Mouse (Mus musculus) CD4-positive, CD25-positive, alpha-beta regulatory T cell, adult 2 months (primary cell): ENCODE measurements around the gene Hint1.
"Not testable (repeated sequence)": the region's sequence is repeated elsewhere in the genome, so short reads cannot be mapped to it uniquely, and the experiment has no call there.

Source experiments
- DNase-seq: peaks from one replicate; pipeline ENCODE4 v3.0.0-alpha.2; 2012; ENCODE audit warnings: low read depth, low spot score

The Hint1 gene

DNA sequence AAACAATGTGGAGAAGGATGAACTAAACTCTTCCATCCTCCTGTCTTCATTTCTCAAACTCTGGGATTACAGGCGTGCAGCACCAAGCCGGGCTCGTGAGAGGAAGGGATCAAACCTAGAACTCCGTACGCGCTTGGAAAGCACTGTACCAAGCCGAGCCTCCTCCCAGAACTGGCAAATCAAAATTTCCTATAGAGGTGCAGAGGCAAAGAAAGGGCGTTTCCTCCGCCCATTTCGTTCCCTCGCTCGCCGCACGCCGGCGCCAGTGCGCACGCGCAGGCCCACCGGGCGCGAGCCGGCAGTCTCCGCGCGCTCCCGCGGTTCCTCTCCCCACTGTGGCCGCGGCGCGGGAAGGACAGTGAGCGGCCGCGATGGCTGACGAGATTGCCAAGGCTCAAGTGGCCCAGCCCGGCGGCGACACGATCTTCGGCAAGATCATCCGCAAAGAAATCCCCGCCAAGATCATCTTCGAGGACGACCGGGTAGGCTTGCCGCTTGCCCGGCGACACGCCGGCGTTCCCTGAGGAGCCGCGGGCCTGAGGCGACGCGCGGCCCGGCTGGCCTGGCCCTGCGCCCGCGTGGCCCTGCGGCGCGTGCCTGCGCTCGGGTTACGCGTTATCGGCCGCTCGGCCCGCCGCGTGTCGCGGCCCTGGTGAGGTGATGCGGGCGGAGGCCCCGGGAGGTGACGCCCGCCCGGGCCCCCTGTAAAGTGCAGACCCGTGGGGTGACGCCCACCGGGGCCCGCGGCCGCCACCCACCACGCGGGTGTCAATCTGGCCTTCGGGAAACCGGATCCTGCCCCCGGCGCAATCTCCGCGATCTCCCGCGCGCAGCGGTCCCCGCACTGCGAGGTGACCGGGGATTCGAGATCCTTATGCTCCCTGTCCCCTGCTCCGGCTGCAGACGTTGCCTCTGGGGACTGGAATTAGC lies at the start of gene Hint1:
TSS of gene Hint1 (plus strand) at position 265 of the 930 bp plus-strand sequence.
- DNase-seq = peak; percentile 94

DNA sequence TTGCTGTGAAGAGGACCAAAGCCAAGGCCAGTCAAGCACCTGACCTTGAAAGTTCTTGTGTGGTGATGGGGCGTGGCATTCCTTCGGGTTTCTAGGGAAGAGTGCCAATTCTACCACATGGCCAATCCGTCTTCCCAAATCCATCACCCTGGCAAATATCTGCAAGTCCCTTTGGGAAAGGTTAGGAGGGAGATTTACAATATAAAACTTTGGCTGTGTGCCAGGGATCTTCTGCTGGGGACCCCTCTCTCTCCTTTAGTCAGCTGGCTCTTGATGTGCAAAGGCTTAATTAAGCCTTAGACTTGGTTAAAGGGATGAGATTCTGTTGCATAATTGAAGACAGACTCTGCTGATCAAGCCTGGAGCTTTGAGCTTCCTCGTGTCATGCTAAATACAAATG lies 48.7 kb upstream of the Hint1 start:
- DNase-seq = no peak

DNA sequence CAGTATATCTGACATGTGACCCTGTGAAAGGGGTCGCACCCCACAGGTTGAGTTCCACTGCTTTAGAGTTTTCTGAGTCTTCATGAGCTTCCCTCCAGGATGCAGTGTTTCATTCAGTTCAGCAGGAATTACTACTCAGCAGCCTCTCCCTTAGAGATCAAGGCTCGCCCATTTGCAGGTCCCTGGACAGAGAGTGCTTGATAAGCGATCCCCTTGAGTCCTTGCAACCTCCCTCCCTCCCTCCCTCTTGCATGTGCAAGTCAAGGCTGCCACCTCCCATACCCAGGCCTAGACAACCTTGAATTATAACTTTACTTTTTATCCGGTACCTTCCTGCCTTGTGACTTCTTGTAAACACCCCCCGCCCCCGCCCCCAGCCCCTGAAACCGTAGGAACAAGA lies 46.7 kb upstream of the Hint1 start:
- no peak for DNase-seq

DNA sequence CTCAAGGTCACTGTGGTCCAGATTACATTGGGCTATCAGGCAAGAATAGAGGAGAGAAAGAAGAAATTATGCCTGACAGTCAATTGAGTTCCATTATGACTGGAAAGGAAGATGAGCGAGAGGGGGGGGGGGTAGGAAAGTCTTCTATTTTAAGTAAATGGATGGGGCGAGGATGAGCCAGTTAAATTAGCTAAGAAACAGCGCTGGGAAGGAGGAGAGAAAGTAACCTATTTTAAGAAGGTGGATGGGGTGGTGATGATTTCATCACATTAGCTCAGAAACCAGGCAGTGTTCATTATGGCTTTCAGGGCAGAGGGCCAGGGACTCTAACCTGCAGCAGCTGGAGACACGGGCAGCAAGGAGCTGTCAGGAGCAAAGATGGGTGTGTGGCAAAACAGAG lies 42.7 kb upstream of the Hint1 start:
- DNase-seq = no peak

DNA sequence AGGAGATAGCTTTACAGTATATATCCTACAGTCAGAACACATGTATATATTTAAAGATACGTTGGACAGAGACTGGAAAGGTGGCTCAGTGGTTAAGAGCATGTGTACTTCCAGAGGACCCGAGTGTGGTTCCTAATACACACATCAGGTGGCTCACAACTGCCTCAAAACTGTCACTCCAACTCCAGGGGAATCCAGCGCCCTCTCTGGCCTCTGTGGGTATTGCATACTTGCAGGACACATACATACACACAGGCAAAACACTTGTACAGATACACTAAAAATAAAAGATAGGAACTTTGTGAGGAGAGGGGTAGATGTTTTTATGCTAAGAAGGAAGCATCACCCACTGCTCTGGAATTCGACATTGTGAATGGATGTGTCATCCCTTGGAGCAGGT lies 40.4 kb upstream of the Hint1 start:
- DNase-seq = peak; percentile 26

DNA sequence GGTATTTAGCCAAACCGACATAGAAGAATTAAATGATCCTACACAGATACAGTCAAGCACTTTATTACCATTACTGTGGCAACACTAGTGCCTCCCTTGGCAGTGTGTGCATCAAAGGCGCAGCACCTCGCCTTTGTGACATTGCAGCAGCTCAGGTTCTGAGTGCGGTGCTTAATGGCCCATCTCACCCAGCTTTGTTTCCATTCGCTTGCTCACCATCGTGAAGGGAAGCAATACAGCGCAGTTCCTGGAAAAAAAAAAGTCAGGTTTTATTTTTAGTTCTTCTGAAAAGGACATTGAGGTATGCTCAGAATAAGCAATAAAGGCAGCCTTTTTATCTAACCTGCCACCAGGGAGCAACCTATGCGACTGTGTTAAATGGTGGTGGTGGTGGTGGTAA lies 39.4 kb upstream of the Hint1 start:
- DNase-seq = peak; percentile 30

DNA sequence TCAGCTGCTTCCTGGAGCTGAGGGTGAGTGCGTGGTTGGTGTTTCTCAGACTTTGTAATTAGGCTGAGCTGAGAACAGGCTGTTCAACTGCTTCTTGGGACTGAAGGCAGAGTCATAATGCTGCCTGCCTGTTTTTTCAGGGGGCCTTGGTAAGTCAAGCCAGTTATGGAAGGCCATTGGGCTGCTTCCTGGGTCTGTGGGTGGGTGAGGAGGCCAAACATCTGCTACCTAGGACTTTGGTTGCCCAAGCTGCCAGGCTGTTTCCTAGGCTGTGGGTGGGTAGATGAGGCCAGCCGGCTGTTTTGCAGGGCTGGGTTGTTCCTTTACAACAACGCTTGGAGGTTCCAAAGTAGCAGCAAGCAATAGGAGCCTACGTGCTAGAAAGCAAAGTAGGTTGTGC lies 32.4 kb upstream of the Hint1 start:
- DNase-seq = no peak

DNA sequence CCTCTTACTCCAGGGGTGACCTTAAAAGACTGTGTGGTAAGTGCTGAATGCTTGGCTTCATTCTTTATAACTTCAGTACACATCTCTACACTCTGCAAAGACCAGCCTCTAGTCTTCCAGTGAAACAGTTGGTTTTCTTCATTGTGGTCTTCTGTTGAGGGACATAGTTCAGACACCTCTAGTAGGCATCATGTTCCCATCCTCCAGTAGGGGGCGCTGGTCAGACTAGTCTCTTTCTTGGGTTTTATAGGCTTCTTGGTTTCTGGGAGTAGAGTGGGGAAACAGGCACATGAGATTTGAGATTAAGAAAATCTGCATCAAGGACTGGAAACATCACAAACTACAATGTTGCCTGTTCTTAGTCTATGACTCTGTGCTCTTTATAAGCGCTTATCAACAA lies 31.6 kb upstream of the Hint1 start:
- peak; percentile 78 for DNase-seq

DNA sequence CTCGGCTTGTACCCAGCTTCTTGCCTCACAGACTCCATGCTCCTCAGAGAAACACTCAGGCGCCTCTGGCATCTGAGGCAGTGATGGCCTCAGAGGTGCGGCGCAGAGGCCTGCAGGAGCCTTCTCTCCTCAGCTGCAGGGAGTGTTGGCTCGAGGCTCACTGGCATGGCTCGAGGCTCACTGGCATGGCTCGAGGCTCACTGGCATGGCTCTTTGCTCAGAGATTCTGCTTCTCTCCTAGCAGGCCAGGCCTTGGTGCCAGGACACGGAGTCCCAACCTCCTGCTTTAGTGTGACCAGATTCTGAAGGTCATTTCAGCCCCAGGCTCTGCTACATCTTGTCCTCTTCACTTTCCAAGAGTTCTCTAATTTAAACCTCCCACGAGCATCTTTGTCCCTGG lies 30.1 kb upstream of the Hint1 start:
- no peak for DNase-seq

DNA sequence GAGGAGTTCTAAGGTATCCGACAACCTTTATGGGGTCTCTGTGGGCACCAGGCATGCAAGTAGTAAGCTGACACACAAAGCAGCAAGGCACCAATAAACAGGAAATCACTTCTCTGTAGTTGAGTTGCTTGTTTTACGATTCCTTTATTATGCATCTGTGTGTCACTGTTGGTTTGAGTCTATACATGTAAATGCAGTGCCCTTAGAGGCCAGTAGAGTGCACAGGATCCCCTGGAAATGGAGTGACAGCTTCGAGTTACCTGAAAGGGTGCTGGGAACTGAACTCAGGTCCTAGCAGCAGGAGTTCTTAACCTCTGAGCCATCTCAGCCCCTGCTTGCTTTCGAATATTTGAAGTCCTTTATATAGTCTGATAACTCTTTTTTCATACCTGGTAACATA lies 26.5 kb upstream of the Hint1 start:
- no peak for DNase-seq

DNA sequence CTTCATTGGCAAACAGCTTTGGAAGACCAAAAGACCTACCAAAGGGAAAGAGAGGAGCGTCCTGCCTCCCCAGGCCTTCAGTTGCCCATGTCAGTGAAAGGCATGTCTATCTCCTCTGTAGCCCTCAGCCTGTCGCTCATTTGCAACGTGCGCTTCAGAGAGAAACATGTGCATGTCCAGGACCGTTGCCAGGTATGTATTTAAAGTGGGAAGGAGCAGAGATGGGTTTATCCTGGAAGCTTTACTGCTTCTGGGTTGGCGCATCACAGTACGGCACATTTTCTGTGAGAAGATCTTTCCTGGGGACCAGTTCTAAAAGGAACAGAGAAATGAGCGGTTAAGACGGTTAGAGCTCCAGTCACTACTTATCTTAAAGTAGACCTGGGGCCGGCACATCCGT lies 25.3 kb upstream of the Hint1 start:
- no peak for DNase-seq

DNA sequence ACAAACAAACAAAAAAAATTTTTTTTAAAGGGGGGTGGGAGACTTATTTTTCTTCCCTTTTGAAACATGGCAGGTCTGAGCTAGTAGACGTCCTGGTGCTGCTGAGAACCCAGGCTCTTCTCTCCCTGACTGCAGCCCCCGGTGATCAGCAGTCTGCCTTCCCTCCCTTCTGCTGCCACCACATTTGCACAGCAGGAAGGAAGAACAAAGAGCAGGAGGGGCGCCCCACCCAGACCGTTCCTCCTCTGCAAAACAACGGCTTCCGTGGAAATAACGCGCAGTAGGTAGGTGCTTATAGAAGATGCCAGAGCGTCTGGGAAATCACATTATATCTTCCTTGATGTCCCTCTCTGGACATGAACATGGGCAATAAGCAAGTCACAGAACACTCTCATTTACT lies 21.8 kb upstream of the Hint1 start:
- DNase-seq = peak; percentile 81

DNA sequence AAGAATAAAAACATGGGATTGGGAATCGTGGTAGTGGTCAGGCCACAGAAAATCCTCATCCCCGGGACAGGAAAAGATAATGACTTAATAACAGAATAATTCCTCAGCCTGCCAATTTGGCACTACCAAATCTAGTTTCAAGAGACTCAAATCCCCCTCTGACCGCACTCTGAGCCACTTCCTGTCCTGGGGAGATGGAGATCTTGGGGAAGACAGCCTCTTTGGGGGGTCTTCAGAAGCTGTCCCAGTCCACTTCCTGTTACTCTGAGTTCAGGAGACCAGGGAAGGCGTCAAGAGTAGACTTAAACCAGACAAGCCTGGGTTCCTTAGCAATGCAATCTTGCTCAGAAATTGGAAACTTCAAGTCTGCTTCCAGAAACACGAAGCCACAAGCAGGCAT lies 21.2 kb upstream of the Hint1 start:
- peak; percentile 27 for DNase-seq

DNA sequence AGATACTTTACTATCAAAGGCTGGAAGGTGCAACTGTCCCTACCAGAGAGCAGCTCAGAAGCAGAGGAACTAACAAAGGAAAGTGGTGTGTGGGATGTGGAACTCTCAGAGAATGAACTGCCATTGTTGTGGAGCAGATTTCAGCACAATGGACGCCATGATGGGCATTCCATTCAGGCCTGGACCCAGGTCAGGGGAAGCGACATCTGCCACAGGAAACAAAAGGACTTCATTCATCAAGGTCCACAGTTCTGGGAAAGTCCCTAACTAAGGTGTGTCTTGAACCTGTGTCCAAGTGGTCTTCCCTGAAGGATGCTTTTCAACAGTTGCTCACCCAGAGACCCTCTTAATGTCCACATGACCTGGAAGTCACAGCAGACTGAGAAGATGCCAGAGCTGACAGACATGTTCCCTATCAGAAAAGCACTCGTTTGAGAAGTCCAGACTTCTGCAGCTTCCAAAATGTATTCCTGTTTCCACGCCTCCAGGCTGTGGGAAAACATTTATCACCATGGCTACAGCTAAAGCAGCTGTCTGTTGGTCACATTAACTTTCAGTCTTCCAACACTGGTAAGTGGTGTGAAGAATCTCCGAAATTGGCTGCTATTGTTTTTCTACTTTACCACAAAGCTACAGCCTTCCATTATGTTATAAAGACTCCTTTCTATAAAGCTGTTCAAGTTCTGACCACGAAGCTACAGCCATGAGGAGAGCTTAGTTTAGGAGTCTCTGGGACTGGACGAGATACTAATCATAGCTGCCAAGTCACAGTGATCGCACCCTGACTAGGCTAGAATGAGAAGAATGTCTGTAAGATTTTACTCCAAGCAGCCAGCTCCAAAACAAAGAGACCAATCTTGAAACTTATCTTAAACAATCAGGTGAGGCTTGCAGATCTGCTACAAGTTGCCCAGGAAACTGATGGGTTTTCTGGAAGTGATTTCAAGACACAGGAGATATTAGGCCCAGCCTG lies 20.4 kb upstream of the Hint1 start:
- DNase-seq = no peak

DNA sequence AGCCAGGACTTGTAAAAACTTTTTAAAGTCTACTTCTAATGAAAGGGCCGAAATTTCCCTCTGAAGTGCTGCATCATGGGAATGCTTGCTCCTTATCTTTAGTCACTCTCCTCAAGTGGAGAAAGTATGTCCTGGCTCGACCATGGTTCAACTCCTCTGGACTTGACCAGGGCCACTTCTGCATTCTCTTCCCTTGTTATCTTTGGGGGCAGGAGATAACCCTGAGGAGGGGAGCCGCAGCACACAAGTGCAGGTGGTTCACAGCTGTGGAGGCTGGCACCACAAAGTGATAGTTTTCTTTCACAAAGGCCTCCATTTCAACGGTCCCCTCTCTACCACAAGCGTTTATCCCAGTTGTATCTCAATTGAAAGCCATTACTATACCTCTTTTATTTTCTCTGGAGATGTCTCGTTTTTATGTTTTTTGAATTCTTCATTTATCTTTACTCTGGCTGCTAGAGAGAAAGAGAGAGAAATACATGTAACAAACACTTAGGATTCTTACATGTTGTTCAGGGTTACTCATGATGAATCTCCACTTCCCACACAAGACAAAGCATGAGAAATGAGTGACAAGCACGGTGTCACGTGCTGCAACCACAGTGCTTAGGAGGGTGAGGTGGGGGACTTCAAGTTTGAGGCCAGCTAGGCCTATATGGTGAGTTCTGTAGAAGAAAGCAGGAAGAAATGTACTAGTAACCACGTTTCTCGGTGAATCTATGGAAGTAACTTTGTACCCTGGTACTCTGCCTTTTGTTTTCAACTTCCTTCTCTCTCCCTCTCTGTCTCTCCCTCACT lies 16.0 kb upstream of the Hint1 start:
- peak; percentile 61 for DNase-seq

DNA sequence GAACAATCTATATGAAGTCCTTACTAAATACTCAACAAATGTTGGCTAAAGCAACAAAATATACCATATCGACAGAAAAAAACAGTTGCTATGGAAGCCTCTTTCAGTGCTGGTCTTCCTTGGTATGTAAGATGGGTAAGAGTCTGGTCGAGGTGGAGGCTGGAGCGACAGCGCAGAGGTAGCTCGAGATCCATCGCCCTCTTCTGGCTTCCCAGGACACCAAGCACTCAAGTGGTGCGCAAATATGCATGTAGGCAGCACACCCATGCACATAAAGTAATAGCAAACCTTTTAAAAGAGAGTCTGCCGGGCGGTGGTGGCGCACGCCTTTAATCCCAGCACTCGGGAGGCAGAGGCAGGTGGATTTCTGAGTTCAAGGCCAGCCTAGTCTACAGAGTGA lies 14.5 kb upstream of the Hint1 start:
- no peak for DNase-seq

DNA sequence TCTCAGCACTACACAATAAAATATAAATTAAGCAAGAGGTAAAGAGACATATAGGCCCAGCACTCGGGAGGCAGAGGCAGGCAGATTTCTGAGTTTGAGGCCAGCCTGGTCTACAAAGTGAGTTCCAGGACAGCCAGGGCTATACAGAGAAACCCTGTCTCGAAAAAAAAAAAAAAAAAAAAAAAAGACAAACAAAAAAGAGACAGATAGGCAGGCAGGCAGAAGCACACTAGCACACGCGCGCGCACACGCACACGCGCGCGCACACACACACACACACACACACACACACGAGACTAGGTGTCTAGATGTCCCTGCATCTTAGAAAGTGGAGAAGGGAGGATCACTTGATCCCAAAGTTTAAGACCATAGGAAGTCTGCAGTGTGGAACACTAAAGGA lies 7.3 kb upstream of the Hint1 start:
- DNase-seq = not testable (repeated sequence)

DNA sequence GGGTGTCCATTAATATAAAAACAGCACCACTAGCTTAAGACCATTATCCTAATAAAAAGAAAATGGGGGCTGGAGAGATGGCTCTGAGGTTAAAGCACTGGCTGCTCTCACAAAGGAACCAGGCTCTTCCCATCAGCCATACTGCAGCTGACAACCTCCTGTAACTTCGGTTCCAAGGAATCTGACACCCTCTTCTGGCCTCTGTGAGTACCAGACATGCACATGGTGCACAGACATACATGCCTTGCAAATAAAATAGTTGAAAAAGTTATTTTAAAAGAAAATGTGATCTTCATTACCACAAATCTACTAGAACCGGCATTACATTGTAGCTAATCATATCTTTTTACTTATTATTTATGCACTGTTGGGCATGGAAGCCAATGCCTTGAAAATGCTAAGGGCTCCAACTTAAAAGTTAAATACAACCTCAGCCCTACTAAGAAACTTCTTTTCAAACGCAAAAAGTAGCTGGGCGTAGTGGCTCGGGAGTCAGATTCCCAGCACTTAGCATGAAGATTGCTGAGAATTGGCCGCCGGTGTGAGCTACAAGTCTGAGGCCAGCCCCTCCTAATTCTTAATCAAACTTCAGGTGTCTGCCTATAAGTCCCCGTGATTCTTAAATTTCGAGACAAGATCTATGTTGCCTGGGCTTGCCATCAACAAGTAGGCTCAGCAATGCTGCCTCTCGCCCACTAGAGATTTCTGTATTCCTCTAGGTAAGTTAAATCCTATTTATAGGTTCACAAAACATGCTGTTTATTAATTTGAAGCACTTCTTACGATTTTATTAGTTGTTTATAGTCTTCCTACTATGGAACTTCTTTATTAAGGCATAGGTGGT lies 6.6 kb upstream of the Hint1 start:
- peak; percentile 72 for DNase-seq

DNA sequence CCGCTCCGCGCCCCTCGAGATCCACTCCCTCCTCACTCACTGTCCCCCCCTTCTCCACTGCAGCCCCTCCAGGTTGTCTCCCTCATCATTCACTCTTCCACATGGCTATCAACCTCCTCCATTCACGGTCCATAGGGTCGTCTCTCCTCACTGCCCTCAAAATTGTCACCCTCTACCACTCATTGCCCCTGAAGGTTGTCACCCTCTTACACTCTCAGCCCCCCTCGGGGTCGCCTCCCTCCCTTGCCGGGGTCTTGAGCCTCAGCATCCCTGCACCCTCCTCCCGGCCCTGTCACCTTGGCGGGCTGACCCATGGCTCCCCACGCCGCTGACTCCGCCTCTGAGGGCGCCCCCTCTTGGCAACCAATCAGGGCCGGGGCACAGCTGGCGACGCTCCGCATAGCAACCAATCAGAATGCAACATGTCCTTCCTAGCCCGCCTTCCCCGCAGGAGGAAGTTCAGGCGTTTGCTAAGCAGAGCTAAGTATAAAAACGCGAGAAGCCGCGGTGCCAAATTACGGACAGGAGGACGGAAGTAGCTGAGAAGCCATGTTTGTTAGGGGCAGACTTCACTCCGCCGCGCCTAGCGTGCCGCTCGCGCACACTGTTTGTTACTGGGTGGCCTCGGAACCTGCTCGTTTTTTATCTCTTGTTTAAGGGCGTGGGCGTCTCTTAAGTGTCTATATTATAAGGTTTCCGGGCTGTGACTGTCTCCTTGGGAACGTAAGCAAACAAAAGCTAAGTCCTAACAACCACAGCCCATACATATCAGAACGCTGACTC lies 5.7 kb upstream of the Hint1 start, which contains the start of gene Lyrm7:
TSS of gene Lyrm7 (minus strand) at position 661 of the 783 bp plus-strand sequence.
- peak; percentile 98 for DNase-seq
